Mouse (Mus musculus): ENCODE measurements around the gene Vmn1r28.
"Not testable (repeated sequence)": the region's sequence is repeated elsewhere in the genome, so short reads cannot be mapped to it uniquely, and the experiment has no call there.

Gene Vmn1r28

DNA sequence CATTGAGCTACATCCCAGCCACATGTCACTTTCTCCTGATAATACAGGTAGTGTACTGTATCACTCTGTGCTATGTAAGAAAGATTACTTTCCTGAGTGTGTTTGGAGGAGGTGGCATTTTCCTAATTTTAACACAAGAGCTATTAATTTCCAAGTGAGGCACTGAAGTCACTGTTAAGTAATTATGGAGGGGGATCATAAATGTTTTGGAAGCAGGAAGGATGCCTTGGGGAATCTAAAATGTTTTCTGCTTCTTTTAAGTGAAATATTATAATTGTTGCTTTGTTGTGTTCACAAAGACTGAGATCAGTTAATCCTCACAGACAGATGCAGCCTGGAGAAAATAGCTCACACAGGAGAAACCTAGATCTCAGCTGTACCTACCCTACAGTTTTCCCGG is at the start of gene Vmn1r28:
Gene Vmn1r28, plus strand, starts transcription at position 301 of the 400 bp plus-strand sequence.
- no peak for DNase-seq (ENCODE audit: low spot score)

DNA sequence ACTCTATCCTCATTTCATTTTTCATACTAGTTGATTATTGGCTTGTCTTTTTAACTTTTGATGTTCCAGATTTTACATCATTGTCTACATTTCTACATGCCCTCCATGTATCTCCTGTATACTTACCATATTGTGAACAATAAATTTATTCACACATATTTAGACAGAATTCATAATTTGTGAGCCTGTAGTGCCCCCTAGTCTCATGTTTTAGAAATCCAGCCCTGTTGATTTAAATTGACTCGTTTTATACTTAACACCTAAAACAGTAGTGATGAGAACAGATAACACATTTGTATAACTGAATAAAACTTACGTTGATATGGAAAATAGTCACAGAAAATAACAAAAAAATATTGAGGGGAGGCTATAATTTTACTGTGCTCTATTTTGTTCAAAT is 45.7 kb upstream of the Vmn1r28 start:
- DNase-seq (ENCODE audit: low spot score), result no peak

DNA sequence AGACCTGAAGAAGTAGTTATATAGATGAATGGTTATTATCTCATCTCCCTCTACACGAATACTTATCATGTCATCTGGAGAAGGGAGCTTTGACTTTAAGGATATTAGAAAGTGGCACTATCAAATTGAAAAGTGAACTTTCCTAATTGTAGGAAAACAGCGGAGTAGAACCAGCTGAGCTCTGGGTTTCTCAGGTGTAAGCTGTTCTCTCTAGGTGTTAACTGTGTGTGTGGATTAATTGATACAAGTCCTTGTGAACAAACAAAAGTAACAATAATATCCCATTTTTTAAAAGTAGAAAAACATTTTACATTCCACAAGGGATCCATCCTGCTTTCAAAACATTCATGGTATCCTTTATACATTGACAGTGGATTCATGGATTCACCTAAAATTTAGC is 43.1 kb upstream of the Vmn1r28 start, which contains the start of gene Vmn1r27:
Gene Vmn1r27, minus strand, starts transcription at position 101 of the 400 bp plus-strand sequence.
- DNase-seq (ENCODE audit: low spot score), result no peak

DNA sequence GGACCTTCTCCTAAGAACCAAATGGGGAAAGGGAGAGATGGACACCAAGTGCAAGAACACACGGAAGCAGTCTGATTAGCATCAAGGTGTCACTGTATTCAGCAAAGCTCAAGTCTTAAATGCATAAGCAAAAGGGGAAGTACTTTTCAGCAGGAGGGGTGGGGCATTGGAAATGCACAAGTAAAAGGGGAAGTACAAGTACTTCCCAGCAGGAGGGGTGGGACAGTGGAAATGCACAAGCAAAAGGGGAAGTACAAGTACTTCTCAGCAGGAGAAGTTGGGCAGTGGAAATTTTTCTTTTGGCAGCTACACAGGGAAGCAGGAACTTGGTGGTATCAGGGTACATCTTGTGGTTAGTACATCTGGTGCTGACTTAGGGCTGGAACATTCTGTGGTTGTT is 17.8 kb downstream of the Vmn1r28 start:
- not testable (repeated sequence) for DNase-seq (ENCODE audit: low spot score)

DNA sequence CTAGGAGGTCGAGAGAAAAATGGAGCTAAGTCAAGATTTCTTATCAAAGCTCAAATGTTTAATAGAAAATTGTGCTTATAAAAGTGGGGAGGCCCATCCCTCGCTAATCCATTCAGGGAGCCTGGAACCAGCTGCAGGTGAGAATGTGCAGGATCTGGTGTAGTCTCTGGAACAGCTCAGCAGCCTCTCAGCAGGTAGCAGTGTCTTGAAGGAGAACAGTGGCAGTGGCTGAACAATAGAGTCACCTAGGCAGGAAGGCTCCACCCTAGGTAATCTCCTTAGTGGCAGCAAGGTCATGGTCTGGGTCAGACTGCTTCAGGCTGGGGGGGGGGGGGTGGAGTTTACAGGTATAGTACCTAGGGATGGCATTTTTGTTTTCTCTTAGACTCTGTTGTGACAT is 30.4 kb downstream of the Vmn1r28 start:
- no peak for DNase-seq (ENCODE audit: low spot score)

DNA sequence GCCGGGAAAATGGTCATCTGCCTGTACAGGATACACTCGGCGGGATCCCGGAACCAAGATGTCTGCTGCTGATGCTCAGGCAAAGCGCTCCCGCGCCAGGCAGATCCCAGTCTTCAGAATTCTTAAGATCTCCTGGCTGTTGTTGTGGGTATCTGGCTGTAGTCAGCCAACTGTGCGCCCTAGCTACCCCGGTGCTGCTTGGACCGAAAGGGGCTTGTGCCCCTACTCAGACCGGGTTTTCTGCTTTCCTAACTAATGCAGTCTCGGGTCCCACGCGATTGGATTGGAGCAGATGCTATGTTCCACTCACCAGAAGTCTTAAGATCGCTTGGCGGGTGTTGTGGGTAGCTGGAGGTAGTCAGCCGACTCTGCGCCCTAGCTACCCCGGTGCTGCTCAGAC is 36.7 kb downstream of the Vmn1r28 start:
- not testable (repeated sequence) for DNase-seq (ENCODE audit: low spot score)

DNA sequence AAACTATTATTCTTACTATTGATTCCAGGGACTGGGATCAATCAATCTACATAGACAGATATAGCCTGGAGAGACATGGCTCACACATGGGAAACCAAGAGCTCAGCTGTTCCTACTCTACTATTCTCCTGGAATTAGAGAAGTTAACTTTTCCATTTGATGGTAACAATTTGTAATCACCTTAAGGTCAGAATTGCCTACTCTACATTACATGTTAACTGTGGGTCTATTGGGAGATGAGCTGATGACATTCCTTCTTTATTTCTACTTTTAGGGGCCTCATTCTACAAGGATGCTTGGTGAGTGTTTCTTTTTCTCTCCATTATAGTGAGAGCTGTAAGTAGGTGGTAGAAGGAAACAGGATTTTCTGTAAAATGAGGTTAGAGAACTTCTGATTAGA is 39.4 kb downstream of the Vmn1r28 start, which contains the start of gene Vmn1r29:
Gene Vmn1r29, plus strand, starts transcription at position 301 of the 400 bp plus-strand sequence.
- no peak for DNase-seq (ENCODE audit: low spot score)

Measured in testis, postnatal 10 days (tissue).